ENCODE assay signal across 1 mouse cellular context in genomic region chr5:123227762-123228523, GRCm38 (mm10).
TF ChIP-seq lines count a peak whose summit lies in the region.

No protein-coding gene starts in this region.

TF ChIP-seq in CH12.LX, 34 proteins besides CTCF, POLR2A, EP300 and RAD21 (continued from another document):
- TF ChIP-seq CHD2 (IDR thresholded peaks at IDR 0.05; ENCODE audit: low read length) (no peak; the same call in 1 of the 2 replicates), SIN3A (IDR thresholded peaks at IDR 0.05; ENCODE audit: low read length) (peak; percentile 99), SMC3 (IDR thresholded peaks at IDR 0.05; ENCODE audit: low read depth, low read length) (no peak), POLR2AphosphoS2 (IDR thresholded peaks at IDR 0.05; ENCODE audit: low read depth, low read length) (no peak), MYC (IDR thresholded peaks at IDR 0.05; ENCODE audit: low read depth, low read length) (peak; percentile 92), MXI1 (IDR thresholded peaks at IDR 0.05; ENCODE audit: low read depth, low read length) (peak; percentile 97), MAX (IDR thresholded peaks at IDR 0.05; ENCODE audit: low read length) (peak; percentile 99), ZC3H11A (IDR thresholded peaks at IDR 0.05; ENCODE audit: low read depth, low read length) (no peak), BHLHE40 (IDR thresholded peaks at IDR 0.05; ENCODE audit: low read depth, low read length) (0 out of 2 replicates have a peak, but pooled peaks have one; percentile 20), TCF12 (IDR thresholded peaks at IDR 0.05; ENCODE audit: low read depth, low read length) (peak; percentile 80), IRF4 (IDR thresholded peaks at IDR 0.05; ENCODE audit: low read depth, low read length) (peak; percentile 56; the same call in 1 of the 2 replicates), GABPA (IDR thresholded peaks at IDR 0.05; ENCODE audit: insufficient replicate concordance, low read depth, low read length) (no peak), ZKSCAN1 (IDR thresholded peaks at IDR 0.05; ENCODE audit: borderline replicate concordance, low read depth, low read length) (no peak), USF2 (conservative IDR thresholded peaks at IDR 0.05; ENCODE audit: low read depth, low read length) (peak; percentile 88), NRF1 (IDR thresholded peaks at IDR 0.05; ENCODE audit: low read depth, low read length) (peak; percentile 82), JUND (conservative IDR thresholded peaks at IDR 0.05; ENCODE audit: low read depth, low read length) (no peak), CHD1 (IDR thresholded peaks at IDR 0.05; ENCODE audit: low read depth, low read length) (no peak), ETS1 (conservative IDR thresholded peaks at IDR 0.05; ENCODE audit: low read depth, low read length) (no peak), MAZ (IDR thresholded peaks at IDR 0.05; ENCODE audit: low read depth, low read length) (no peak), RCOR1 (conservative IDR thresholded peaks at IDR 0.05; ENCODE audit: low read depth, low read length) (no peak), E2F4 (IDR thresholded peaks at IDR 0.05; ENCODE audit: insufficient replicate concordance, low read depth, low read length) (no peak), NELFE (IDR thresholded peaks at IDR 0.05; ENCODE audit: low read depth, low read length) (peak; percentile 78), JUN (IDR thresholded peaks at IDR 0.05; ENCODE audit: insufficient read depth, low read depth, low read length) (no peak), USF1 (IDR thresholded peaks at IDR 0.05; ENCODE audit: low read depth, low read length) (peak; percentile 91)
